Mouse (Mus musculus) T-cell, adult 2 months (primary cell): ENCODE measurements around the gene Htr2b.

Experiments used
- DNase-seq: peaks from one replicate; pipeline ENCODE4 v3.0.0; 2022; ENCODE audit warnings: low spot score

The Htr2b gene

DNA sequence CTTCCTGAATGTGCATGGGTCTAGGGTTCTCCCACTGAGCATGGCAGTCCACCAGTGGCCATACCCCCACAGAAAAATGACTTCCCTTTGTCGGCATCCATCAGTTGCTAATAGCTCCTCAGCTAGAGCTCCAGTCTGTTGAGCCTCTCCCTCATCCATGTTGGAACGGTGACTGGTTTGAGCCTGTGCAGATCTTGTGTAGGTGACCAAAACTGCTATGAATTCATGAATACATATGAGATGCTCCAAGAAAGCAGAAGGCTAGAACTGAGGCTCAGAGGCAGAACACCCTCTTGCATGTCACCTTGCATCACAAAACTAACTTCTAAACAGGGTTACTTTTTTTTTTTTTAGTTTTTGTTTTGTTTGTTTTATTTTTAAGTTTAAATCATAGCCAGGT lies 35.2 kb downstream of the Htr2b start:
- no peak for DNase-seq

DNA sequence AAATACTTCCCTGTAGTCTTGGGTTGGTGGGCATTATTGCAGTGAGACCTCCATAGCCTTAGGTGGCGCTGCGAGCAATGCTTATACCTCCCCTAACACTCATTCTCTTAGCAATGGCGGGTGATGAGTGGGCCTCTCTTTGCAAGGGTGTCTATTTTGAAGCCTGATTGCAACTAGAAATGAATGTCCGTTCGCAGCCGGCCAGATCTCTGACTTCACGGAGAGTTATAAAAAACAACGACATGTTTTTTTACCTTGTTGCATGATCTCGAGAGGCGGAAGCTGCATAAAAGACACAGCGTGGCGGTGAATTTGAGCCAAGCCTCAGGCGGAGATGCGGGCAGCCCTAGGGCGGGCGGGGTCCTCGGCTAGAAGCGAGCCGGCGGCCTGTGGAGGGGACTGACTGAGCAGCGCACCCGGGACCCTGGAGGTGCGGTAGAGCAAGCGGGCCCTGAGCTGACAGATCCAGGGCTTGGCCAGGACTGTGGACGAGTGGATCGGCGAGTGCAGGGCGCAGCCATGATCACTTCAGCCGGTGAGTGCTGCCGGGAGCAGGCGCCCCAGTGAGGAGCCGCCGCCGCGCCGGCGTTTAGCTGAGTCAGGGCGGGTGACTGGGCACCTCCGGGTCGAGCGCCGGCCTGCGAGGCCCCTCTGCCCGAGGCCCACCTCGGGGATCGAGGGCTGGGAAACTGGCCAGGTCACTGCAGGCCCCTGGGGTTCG lies 47.3 kb downstream of the Htr2b start, which contains the start of gene Psmd1:
Gene Psmd1, plus strand, starts transcription at position 117 of the 721 bp plus-strand sequence.
- DNase-seq, result peak; percentile 90

DNA sequence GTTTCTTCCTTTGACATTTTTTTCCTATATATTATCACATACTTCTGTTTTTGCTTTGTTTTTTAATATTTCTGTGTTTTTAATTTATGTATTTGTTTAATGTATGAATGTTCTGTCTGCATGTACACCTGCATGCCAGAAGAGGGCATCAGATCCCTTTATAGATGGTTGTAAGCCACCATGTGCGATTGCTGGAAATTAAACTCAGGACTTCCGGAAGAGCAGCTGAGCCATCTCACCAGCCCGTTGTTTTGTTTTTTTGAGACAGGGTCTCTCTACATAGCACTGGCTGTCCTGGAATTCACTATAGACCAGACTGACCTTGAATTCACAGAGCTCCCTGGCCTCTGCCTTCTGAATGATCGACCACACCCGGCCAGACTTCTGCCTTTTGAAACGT lies 49.2 kb downstream of the Htr2b start:
- no peak for DNase-seq

DNA sequence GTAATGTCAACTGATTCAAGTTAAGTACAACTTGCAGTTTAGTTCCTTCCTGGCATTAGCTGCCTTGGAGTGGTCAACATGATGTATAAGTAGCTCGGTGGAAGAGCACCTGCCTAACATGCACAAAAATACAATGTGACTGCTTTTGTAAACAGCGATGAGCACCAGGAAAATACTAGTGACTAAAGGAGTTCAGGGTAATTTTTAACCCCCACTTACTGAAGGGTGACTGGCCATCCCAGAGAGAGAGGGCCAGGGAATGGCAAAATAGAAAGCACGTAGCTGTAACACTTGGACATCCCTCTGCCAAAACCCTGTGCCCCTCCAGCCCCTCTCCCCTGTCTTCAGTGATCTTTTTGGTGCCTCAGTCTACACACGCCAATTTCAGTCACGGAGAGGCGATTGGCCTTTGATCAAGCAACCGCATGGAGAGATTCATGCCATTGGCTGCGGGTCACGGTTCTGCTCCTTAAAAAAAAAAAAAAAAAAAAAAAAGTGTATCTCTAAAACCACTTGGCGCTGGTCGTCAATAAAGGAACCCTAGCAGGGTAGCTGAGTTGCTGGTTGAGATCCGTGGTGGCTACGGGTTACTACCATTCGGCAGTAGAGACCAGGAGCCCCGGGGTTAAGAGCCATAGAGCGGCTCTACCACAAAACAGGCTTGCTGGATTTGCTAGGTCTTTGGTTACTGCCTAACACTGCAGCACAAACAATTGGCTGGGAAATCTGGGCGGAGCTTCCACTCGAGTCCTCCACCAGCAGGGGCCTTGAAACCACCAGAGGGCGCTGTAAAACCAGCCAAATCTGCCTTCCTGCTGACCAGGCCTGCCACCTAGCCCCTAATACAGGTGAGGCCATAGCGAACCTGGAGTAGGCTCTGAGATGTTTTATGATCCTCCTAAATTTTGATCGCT lies 52.7 kb downstream of the Htr2b start:
- peak; percentile 91 for DNase-seq

DNA sequence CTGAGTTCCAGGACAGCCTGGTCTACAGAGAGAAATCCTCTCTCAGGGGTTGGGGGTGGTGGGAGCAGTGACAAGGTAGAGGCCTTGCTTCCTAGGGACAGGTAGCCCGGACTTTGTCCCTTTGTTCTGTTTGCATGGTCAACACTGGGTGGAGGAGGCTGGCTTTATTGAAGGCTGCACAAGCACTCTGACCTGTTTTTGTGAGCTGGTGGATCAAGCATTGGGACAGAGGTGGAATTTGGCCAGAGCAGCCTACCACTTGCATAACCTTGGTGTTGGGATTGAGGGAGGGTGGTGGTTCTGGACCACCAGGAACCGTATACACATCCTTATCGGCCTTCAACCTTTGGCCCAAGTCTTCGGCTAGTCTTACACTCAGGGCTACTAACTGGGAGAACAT lies 55.5 kb downstream of the Htr2b start:
- no peak for DNase-seq

DNA sequence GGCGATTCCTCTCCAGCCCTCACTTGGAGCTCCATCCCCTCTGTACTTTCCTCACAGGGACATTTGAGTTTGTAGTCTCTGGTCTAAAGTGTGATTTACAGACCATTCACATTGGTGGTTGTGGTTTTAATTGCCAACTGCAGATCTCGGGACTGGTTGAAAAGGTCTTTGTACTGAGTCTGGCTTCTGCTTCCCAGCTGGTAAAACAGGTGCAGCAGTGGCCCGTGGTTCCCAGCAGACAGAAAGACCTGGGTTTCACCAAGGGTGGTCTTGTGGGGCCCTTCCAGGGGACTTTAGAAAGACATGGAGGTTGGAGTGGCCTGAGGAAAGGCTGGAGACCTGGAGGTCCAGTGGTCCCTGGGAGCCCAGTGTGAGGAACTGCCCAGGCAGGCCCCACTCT lies 56.8 kb downstream of the Htr2b start:
- no peak for DNase-seq

DNA sequence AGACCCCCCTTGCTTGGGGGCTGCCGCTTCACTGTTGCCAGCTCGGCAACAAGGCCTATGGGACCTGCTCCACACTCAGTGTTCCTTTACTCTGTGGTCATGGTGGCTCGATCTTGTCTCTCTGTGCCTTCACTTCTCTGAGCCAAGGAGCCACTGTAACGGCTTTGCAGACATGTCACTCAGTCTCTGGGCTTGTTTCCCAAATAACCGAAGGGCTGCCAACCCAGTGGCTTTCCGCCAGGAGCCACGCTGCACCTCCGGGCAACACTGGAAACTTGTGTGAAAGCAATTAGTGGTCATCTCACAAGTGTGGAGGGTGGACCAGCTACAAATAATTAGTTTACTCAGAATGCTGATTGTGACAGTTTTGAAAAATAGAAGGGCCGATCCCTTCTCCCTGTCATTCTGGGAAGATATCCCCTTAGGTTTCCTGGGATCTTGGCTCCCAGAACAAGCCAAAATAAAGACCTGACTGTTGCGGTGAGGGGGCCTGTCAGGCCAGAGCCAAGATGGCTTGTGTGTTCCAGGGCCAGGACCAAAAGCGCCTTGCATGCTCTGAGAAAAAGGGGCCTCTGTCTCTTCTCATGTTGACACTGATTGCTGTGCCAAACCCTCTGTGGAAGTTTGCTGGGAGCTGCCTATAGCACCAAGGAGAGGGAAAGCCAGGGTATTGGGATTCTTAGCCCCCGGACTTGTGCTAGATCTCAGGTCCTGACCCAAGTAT lies 58.4 kb downstream of the Htr2b start:
- DNase-seq, result no peak
